Mouse (Mus musculus) hindbrain, embryonic 14.5 days (tissue): ENCODE data around the gene Taf4. TPM values are rescaled to one million over a fixed set of nuclear protein-coding genes. Genes with fewer than 3 reads are reported as not detected.

Experiments used
- ATAC-seq: fragments of 200-750 bp; cut with Nextera tagmentation; 2 replicates; pipeline ENCODE4 v1.8.0; 2017; ENCODE audit warnings: moderate number of reproducible peaks, mild to moderate bottlenecking, moderate TSS enrichment, moderate library complexity; ENCODE audit not compliant: low FRiP score
- DNase-seq: peaks from one replicate; pipeline ENCODE4 v3.0.0-alpha.2; 2015; ENCODE audit warnings: low spot score
- H3K27ac ChIP-seq: fragments of 300-500 bp; sonication (generic); 2 replicates; pipeline ENCODE4 v1.5.1; 2014; ENCODE audit warnings: mild to moderate bottlenecking, moderate library complexity
- H3K27me3 ChIP-seq: fragments of 300-500 bp; sonication (generic); 2 replicates; pipeline ENCODE4 v1.6.1; 2014; ENCODE audit warnings: mild to moderate bottlenecking, low read length, mixed read lengths; ENCODE audit not compliant: control insufficient read depth, insufficient read depth
- H3K36me3 ChIP-seq: fragments of 300-500 bp; sonication (generic); replicated peaks from 2 replicates; pipeline ENCODE4 v1.6.1; 2014; ENCODE audit not compliant: control insufficient read depth, insufficient read depth
- H3K4me1 ChIP-seq: fragments of 300-500 bp; sonication (generic); replicated peaks from 2 replicates; pipeline ENCODE4 v1.6.1; 2014; ENCODE audit warnings: antibody characterized with exemption, low read length, mixed read lengths; ENCODE audit not compliant: control insufficient read depth, insufficient read depth
- H3K4me2 ChIP-seq: fragments of 300-500 bp; sonication (generic); replicated peaks from 2 replicates; pipeline ENCODE4 v1.6.1; 2014; ENCODE audit warnings: mild to moderate bottlenecking, moderate library complexity
- H3K4me3 ChIP-seq: fragments of 300-500 bp; sonication (generic); replicated peaks from 2 replicates; pipeline ENCODE4 v1.5.1; 2014; ENCODE audit warnings: mild to moderate bottlenecking, low read length
- H3K9ac ChIP-seq: fragments of 300-500 bp; sonication (generic); 2 replicates; pipeline ENCODE4 v1.6.1; 2014
- H3K9me3 ChIP-seq: fragments of 300-500 bp; sonication (generic); 2 replicates; pipeline ENCODE4 v1.6.1; 2016; ENCODE audit warnings: low read length; ENCODE audit not compliant: control insufficient read depth
- WGBS: fragments of 180-500 bp; shearing (Covaris S2); extraction: QIAGEN DNeasy Blood & Tissue Kit; methylation state at CpG from one replicate; pipeline ENCODE4 v1.1.7; 2014; 5-methylcytosine and 5-hydroxymethylcytosine counted together
- polyA plus RNA-seq: library from polyadenylated mRNA; unstranded; fragments of >200 nt; fragmentation: Nextera tagmentation; extraction: Ambion mirVana; gene quantifications from 2 replicates; pipeline ENCODE4 v1.2.1, GENCODE M21; 2014

Gene Taf4
- polyA plus RNA-seq, 1 experiment from 2014 or later: 4.4 TPM

- no peaks in the 10 kb centered on the region for H3K27me3 ChIP-seq
- peak overlapping the region; percentile 100 for H3K4me2 ChIP-seq
- no peaks in the 10 kb centered on the region for H3K36me3 ChIP-seq
- peak overlapping the region; percentile 85 for H3K9ac ChIP-seq
- WGBS: under 1% methylated on average over 39 of the region's 82 CpGs
- ATAC-seq (no peak), DNase-seq (no peak)
- peak overlapping the region; percentile 55 for H3K4me3 ChIP-seq
- H3K4me1 ChIP-seq: peaks cover 33% of the 10 kb centered on the region
- peak overlapping the region; percentile 90 for H3K27ac ChIP-seq
- H3K9me3 ChIP-seq: no peaks in the 10 kb centered on the region
These were observed 595 bp downstream of the Taf4 start for GRCm38 (mm10) chr2:179975851-179976250.

DNA sequence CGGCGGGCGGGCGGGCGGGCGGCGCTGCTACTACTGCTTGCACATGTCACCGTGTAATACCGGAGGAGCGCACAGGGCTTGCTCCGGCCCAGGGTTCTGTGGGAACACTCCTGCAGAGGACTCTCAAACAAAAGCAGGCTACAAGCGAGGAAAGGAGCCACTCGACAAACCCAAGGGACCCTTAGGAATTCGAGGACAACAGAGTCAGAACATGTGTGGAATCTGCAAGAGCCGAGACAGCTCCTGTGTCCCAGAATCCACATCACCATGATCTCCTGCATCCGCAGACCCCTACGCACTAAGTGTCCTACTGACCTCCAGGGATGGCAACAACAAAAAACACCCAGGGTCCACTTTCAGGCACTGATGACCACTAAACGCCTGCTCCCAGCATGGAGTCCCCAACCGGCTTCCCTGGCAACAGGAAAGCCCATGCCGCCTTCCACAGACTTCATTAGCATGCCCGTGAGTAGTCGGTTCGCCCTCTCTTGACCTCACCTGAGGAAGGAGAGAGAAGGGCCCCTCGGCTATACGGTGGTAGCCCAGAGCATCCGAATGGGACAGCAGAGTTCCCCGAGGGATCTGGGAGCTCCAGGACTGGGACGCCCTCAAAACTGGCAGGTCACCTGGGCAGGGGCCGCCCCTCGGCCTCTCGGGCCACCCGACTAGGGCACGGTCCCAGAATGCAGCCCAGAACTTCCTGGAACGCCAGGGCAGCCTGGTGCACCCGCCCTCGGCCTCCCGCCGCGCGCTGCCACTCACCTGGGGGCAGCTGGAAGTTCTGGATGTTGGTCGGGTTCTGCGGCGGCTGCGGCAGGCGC is 1.6 kb downstream of the Taf4 start:
- WGBS: 2% methylated on average over 44 of the region's 45 CpGs
- ATAC-seq (no peak), DNase-seq (no peak)
- peak overlapping the region; percentile 85 for H3K9ac ChIP-seq
- peaks cover 34% of the 10 kb centered on the region for H3K4me1 ChIP-seq
- H3K9me3 ChIP-seq: no peaks in the 10 kb centered on the region
- peak overlapping the region; percentile 65 for H3K4me3 ChIP-seq
- H3K27ac ChIP-seq: no peak overlapping the region
- no peaks in the 10 kb centered on the region for H3K27me3 ChIP-seq
- H3K4me2 ChIP-seq: peak overlapping the region; percentile 100
- H3K36me3 ChIP-seq: no peaks in the 10 kb centered on the region

DNA sequence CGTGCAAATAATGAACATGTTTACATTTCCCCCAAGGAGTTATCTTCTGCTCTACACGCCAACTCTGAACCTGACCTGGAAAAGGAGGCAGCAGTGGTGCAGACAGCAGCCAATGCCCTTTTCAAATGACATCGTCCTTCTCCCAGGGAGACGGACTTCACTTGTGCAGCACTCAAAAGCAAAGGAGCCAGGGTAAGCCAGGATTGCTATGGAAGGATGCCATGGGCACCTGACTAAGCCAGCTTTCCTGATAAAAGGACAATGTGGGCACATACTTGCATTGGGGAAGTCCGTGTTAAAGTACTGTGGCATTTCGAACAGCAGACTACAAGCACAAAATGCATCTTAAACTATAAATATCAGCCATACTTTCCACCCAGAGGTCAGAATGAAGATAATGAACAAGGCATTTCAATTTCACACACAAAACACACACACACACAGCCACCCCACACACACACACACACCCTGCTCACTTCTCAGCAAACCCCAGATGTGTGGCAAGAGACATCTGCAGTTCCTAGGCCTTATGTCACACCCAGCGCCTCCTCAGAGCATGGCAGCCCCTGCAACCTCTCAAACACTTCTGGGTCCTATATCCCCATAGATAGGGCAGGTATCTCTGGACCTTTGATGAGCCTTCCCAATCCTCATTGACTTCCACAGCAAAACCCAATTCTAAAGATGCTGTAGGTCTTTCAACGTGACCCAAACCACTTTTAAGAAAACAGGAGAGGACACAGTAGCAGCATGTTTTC is 2.4 kb downstream of the Taf4 start:
- Histone ChIP-seq H3K4me3 (peak overlapping the region; percentile 65), H3K27me3 (no peaks in the 10 kb centered on the region), H3K4me1 (peaks cover 41% of the 10 kb centered on the region), H3K36me3 (no peaks in the 10 kb centered on the region), H3K27ac (no peak overlapping the region), H3K4me2 (peak overlapping the region; percentile 100), H3K9ac (peak overlapping the region; percentile 85), H3K9me3 (no peaks in the 10 kb centered on the region)
- ATAC-seq (no peak), DNase-seq (no peak)
- WGBS: 26% methylated on average over 8 of the region's 8 CpGs

GRCm38 (mm10) chr2:179972406-179972805 is 4.0 kb downstream of the Taf4 start:
- ATAC-seq (no peak), DNase-seq (no peak)
- Histone ChIP-seq H3K27ac (no peak overlapping the region), H3K27me3 (no peaks in the 10 kb centered on the region), H3K36me3 (no peaks in the 10 kb centered on the region), H3K9me3 (no peaks in the 10 kb centered on the region), H3K4me3 (no peak overlapping the region), H3K4me1 (peaks cover 41% of the 10 kb centered on the region), H3K4me2 (no peak overlapping the region), H3K9ac (no peak overlapping the region)
- 79% methylated on average over 2 of the region's 2 CpGs for WGBS

- Histone ChIP-seq H3K4me1 (peaks cover 42% of the 10 kb centered on the region), H3K9ac (no peak overlapping the region), H3K27ac (no peak overlapping the region), H3K27me3 (no peaks in the 10 kb centered on the region), H3K36me3 (no peaks in the 10 kb centered on the region), H3K9me3 (no peaks in the 10 kb centered on the region), H3K4me2 (no peak overlapping the region), H3K4me3 (no peak overlapping the region)
- DNase-seq (no peak), ATAC-seq (no peak)
- 83% methylated on average over 2 of the region's 2 CpGs for WGBS
These were observed 4.6 kb downstream of the Taf4 start for GRCm38 (mm10) chr2:179971891-179972290.

DNA sequence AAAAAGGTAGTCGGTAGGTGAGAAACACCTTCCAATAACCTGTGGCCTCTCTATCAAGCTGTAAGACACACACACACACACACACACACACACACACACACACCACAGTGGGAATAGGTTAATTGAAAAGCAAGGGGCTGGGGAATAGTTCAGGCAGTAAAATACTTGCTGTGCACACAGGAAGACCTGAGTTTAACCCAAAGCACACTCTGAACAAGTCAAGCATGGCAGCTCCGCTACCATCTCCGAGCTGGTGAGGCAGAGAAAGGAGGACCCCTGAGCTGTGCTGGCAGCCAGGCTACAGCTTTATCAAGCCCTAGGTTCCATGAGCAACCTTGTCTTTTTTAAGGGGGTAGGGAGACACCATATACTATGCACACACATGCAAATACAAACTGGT is 7.3 kb downstream of the Taf4 start:
- Histone ChIP-seq H3K9ac (peak overlapping the region; percentile 39; the same call in 1 of the 2 replicates), H3K4me3 (no peak overlapping the region), H3K27me3 (no peaks in the 10 kb centered on the region), H3K27ac (no peak overlapping the region), H3K4me1 (peaks cover 36% of the 10 kb centered on the region), H3K36me3 (no peaks in the 10 kb centered on the region), H3K4me2 (no peak overlapping the region), H3K9me3 (no peaks in the 10 kb centered on the region)
- ATAC-seq: no peak
- no peak for DNase-seq
- 63% methylated on average over 3 of the region's 3 CpGs for WGBS

DNA sequence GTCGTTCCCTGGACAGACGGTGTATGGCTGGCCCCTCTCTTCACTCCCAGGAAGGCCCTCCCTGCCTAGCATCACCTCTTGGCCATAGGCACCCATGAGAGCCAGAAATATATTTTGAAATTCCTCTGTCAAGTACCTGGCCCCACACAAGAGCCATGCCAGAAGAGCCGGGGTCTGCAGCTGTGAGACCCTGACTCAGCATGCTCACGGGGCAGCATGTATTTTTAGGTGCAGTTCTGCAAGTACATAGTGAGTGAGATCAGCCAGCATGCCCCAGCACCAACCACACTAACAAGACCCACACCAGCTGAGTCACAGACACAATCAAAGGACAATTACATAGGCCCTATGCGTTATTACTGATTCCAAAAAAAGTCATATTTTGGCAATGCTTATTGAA is 8.8 kb downstream of the Taf4 start:
- Histone ChIP-seq H3K27me3 (no peaks in the 10 kb centered on the region), H3K4me1 (peaks cover 22% of the 10 kb centered on the region), H3K9me3 (no peaks in the 10 kb centered on the region), H3K4me3 (no peak overlapping the region), H3K27ac (no peak overlapping the region), H3K4me2 (no peak overlapping the region), H3K9ac (no peak overlapping the region), H3K36me3 (no peaks in the 10 kb centered on the region)
- 76% methylated on average over 5 of the region's 5 CpGs for WGBS
- ATAC-seq (no peak), DNase-seq (no peak)

- 91% methylated on average over 4 of the region's 4 CpGs for WGBS
- Histone ChIP-seq H3K9me3 (no peaks in the 10 kb centered on the region), H3K4me2 (no peak overlapping the region), H3K36me3 (no peaks in the 10 kb centered on the region), H3K27ac (no peak overlapping the region), H3K27me3 (no peaks in the 10 kb centered on the region), H3K9ac (no peak overlapping the region), H3K4me3 (no peak overlapping the region), H3K4me1 (0 out of 2 replicates have a peak, but pooled peaks cover under 1% of the 10 kb centered on the region)
- DNase-seq (no peak), ATAC-seq (no peak)
These were observed 15.0 kb downstream of the Taf4 start for GRCm38 (mm10) chr2:179961420-179961819.

- no peak overlapping the region for H3K9ac ChIP-seq
- H3K4me1 ChIP-seq: no peaks in the 10 kb centered on the region
- H3K27ac ChIP-seq: no peak overlapping the region
- H3K9me3 ChIP-seq: no peaks in the 10 kb centered on the region
- 89% methylated on average over 6 of the region's 6 CpGs for WGBS
- no peak overlapping the region for H3K4me3 ChIP-seq
- no peaks in the 10 kb centered on the region for H3K27me3 ChIP-seq
- no peak overlapping the region for H3K4me2 ChIP-seq
- no peaks in the 10 kb centered on the region for H3K36me3 ChIP-seq
- no peak for DNase-seq
- no peak for ATAC-seq
These were observed 16.1 kb downstream of the Taf4 start for GRCm38 (mm10) chr2:179960327-179960726.
